Mouse (Mus musculus) MEL (cell line): ENCODE measurements around the gene Sult6b1. TPM values are rescaled to one million over a fixed set of nuclear protein-coding genes. Genes with fewer than 3 reads are reported as not detected.

ENCODE experiments used
- DNase-seq: peaks from one replicate; pipeline ENCODE4 v3.0.0; 2011; ENCODE audit warnings: low read depth, low spot score
- H3K27ac ChIP-seq: 2 replicates; pipeline ENCODE4 v1.5.1; 2012; ENCODE audit warnings: low read depth, mild to moderate bottlenecking, control low read depth, low read length, moderate library complexity; ENCODE audit not compliant: control insufficient read depth
- H3K27me3 ChIP-seq, 2 experiments: fragments of 150-350 bp in 1 of 2; sonication (generic) in 1 of 2; 2 replicates each; pipeline ENCODE4 v1.6.1; 2012; ENCODE audit warnings: low read length in 2 of 2, mild to moderate bottlenecking in 2 of 2, improper control_type of control experiment in 1 of 2, moderate library complexity in 1 of 2; ENCODE audit not compliant: insufficient read depth in 2 of 2, control insufficient read depth in 1 of 2
- H3K36me3 ChIP-seq, 2 experiments: 2 replicates each; pipeline ENCODE4 v1.6.1; 2012 to 2014; ENCODE audit warnings: low read length in 2 of 2, improper control_type of control experiment in 1 of 2, inconsistent platforms in 1 of 2, mild to moderate bottlenecking in 1 of 2; ENCODE audit not compliant: insufficient read depth in 2 of 2, control insufficient read depth in 1 of 2
- H3K4me1 ChIP-seq, 2 experiments: fragments of 150-350 bp in 1 of 2; sonication (generic) in 1 of 2; 2 replicates each; pipeline ENCODE4 v1.6.1; 2012; ENCODE audit warnings: low read length in 2 of 2, improper control_type of control experiment in 1 of 2, mild to moderate bottlenecking in 1 of 2; ENCODE audit not compliant: insufficient read depth in 2 of 2, control insufficient read depth in 1 of 2
- H3K4me3 ChIP-seq, 2 experiments: fragments of 150-350 bp in 1 of 2; sonication (generic) in 1 of 2; 2 replicates each; pipeline ENCODE4 v1.5.1; 2012; ENCODE audit warnings: low read depth in 2 of 2, low read length in 2 of 2, mild to moderate bottlenecking in 2 of 2, moderate library complexity in 2 of 2, control low read depth in 1 of 2, improper control_type of control experiment in 1 of 2; ENCODE audit not compliant: control insufficient read depth in 1 of 2, insufficient read depth in 1 of 2
- H3K79me2 ChIP-seq: 2 replicates; pipeline ENCODE4 v1.6.1; 2012; ENCODE audit warnings: mild to moderate bottlenecking, low read length, moderate library complexity; ENCODE audit not compliant: control insufficient read depth, poor library complexity, insufficient read depth
- H3K9ac ChIP-seq: 2 replicates; pipeline ENCODE4 v1.6.1; 2012; ENCODE audit warnings: low read depth, mild to moderate bottlenecking, control low read depth, low read length, moderate library complexity; ENCODE audit not compliant: control insufficient read depth, poor library complexity, severe bottlenecking
- H3K9me3 ChIP-seq: fragments of 150-350 bp; sonication (generic); replicated peaks from 2 replicates; pipeline ENCODE4 v1.6.1; 2012; ENCODE audit warnings: mild to moderate bottlenecking, low read length, improper control_type of control experiment, moderate library complexity; ENCODE audit not compliant: insufficient read depth
- CHD1 ChIP-seq: IDR thresholded peaks from 2 replicates; pipeline ENCODE4 v1.6.1; 2012; ENCODE audit warnings: low read depth, mild to moderate bottlenecking, inconsistent platforms, low read length, improper control_type of control experiment
- CTCF ChIP-seq, 3 experiments: IDR thresholded peaks in 2 of 3; conservative IDR thresholded peaks in 1 of 3; 2 replicates each; pipeline ENCODE4 v1.5.1; 2011 to 2012; ENCODE audit warnings: low read length in 3 of 3, low read depth in 2 of 3, mild to moderate bottlenecking in 2 of 3, improper control_type of control experiment in 1 of 3, inconsistent platforms in 1 of 3, mixed read lengths in 1 of 3, moderate library complexity in 1 of 3; ENCODE audit not compliant: control insufficient read depth in 1 of 3, insufficient read depth in 1 of 3, poor library complexity in 1 of 3, severe bottlenecking in 1 of 3
- EP300 ChIP-seq, 2 experiments: IDR thresholded peaks; 2 replicates each; pipeline ENCODE4 v1.6.1; 2011; ENCODE audit warnings: improper control_type of control experiment in 2 of 2, low read length in 2 of 2, low read depth in 1 of 2, mild to moderate bottlenecking in 1 of 2
- GATA1 ChIP-seq: IDR thresholded peaks from 2 replicates; pipeline ENCODE4 v1.6.1; 2011; ENCODE audit warnings: low read depth, low read length, improper control_type of control experiment
- HCFC1 ChIP-seq: IDR thresholded peaks from 2 replicates; pipeline ENCODE4 v1.6.1; 2012; ENCODE audit warnings: low read depth, mild to moderate bottlenecking, inconsistent platforms, low read length, improper control_type of control experiment, moderate library complexity
- KAT2A ChIP-seq: conservative IDR thresholded peaks from 2 replicates; pipeline ENCODE4 v1.6.1; 2012; ENCODE audit warnings: low read depth, low read length, improper control_type of control experiment, inconsistent platforms
- MAZ ChIP-seq: IDR thresholded peaks from 2 replicates; pipeline ENCODE4 v1.6.1; 2012; ENCODE audit warnings: low read depth, mild to moderate bottlenecking, inconsistent platforms, low read length, improper control_type of control experiment
- MYB ChIP-seq: IDR thresholded peaks from 2 replicates; pipeline ENCODE4 v1.6.1; 2011; ENCODE audit warnings: mild to moderate bottlenecking, low read depth, low read length, improper control_type of control experiment
- POLR2A ChIP-seq, 2 experiments: IDR thresholded peaks; 2 replicates each; pipeline ENCODE4 v1.6.1; 2011 to 2012; ENCODE audit warnings: low read length in 2 of 2, mild to moderate bottlenecking in 2 of 2, control low read depth in 1 of 2, improper control_type of control experiment in 1 of 2, low read depth in 1 of 2, moderate library complexity in 1 of 2; ENCODE audit not compliant: control insufficient read depth in 1 of 2, insufficient read depth in 1 of 2, poor library complexity in 1 of 2
- POLR2AphosphoS2 ChIP-seq: IDR thresholded peaks from 2 replicates; pipeline ENCODE4 v1.6.1; 2011; ENCODE audit warnings: low read length, improper control_type of control experiment
- POLR2AphosphoS5 ChIP-seq: IDR thresholded peaks from 2 replicates; pipeline ENCODE4 v1.6.1; 2012; ENCODE audit warnings: low read depth, borderline replicate concordance, mild to moderate bottlenecking, inconsistent platforms, low read length, moderate library complexity, mixed read lengths
- RAD21 ChIP-seq: IDR thresholded peaks from 2 replicates; pipeline ENCODE4 v1.6.1; 2011; ENCODE audit warnings: mild to moderate bottlenecking, low read depth, low read length, improper control_type of control experiment
- SIN3A ChIP-seq: IDR thresholded peaks from 2 replicates; pipeline ENCODE4 v1.6.1; 2012; ENCODE audit warnings: low read length, improper control_type of control experiment, inconsistent platforms
- SMC3 ChIP-seq: IDR thresholded peaks from 2 replicates; pipeline ENCODE4 v1.6.1; 2011; ENCODE audit warnings: low read depth, low read length, improper control_type of control experiment
- ZKSCAN1 ChIP-seq: IDR thresholded peaks from 2 replicates; pipeline ENCODE4 v1.6.1; 2012; ENCODE audit warnings: low read depth, mild to moderate bottlenecking, inconsistent platforms, low read length, improper control_type of control experiment, moderate library complexity
- ZNF384 ChIP-seq: IDR thresholded peaks from 2 replicates; pipeline ENCODE4 v1.6.1; 2012; ENCODE audit warnings: low read depth, mild to moderate bottlenecking, inconsistent platforms, low read length, improper control_type of control experiment
- polyA plus RNA-seq, 2 experiments: library from polyadenylated mRNA; stranded (reverse) in 1 of 2; unstranded in 1 of 2; fragments of >175 nt in 1 of 2; fragments of >200 nt in 1 of 2; gene quantifications; 2 replicates each; pipeline versions ENCODE4 v1.2.1 to v1.2.4; 2012; ENCODE audit warnings: low replicate concordance in 2 of 2, low read depth in 1 of 2; ENCODE audit not compliant: insufficient read length in 2 of 2, insufficient read depth in 1 of 2, missing spikeins in 1 of 2
- total RNA-seq: library from RNA; depleted of rRNA; stranded (reverse); fragments of 300-350 nt; gene quantifications from 2 replicates; pipeline ENCODE4 v1.2.3, GENCODE M21; 2012; rRNA removed

The Sult6b1 gene
- total RNA-seq (not detected in 2 replicates), polyA plus RNA-seq (under 1 TPM in 1 of 2 experiments, not detected in 1; 0.29 TPM)

DNA sequence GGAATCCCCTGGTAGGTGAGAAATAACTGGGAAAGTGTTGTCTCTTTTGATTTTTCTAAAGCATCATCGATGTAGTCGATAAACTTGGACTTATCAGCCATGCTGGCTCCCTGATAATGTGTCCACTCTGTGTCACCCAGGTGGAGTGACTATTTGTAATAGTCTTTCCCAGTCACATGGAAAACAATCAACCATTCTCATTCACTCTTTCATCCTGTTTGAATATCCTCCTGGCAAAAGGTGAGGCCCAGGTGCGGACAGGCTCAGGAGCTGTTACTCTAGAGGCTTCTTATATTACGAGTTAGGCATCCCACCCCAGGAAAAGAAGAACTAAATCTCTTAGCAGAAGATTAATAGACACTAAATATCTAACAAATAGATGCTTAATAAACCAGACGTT lies at the start of gene Sult6b1:
Sult6b1 (minus strand) TSS at position 101 of the 400 bp plus-strand sequence.
- H3K36me3 ChIP-seq, result peaks cover 0 to 4% of the 10 kb centered on the region in 2 experiments; a peak in 2 of 4 replicates
- no peak for DNase-seq
- no peak within 1 kb of the TSS for H3K9ac ChIP-seq
- H3K4me3 ChIP-seq, result no peak within 1 kb of the TSS
- H3K79me2 ChIP-seq, result no peaks in the 10 kb centered on the region
- no peaks in the 10 kb centered on the region for H3K4me1 ChIP-seq
- no peak within 1 kb of the TSS for H3K27ac ChIP-seq
- TF ChIP-seq POLR2AphosphoS2, result no peak
- no peak for TF ChIP-seq ZKSCAN1
- TF ChIP-seq GATA1, result no peak
- no peak for TF ChIP-seq KAT2A
- TF ChIP-seq SIN3A, result no peak
- TF ChIP-seq, all 39 proteins: peak for 0
- Histone ChIP-seq H3K27me3 (no peaks in the 10 kb centered on the region), H3K9me3 (no peaks in the 10 kb centered on the region)

DNA sequence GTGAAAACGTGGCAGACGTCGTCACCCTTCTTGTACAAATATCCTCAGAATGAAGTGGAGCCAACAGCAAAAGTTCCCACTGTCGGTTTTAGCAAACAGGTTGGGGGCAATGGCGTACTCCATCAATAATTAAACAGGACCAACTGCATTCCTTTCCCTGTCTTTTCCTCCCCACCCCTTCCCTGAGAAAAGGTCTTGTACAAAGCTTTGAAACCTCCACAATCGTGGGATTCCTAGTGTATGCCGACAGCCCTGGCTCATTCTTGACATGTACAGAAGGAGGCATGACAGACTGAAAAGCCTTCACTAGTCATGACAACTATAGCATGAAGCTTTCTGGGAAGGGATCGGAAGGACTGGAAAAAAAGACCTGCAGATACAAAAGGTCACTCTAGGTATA lies 46.4 kb upstream of the Sult6b1 start:
- no peaks in the 10 kb centered on the region for H3K36me3 ChIP-seq
- TF ChIP-seq POLR2AphosphoS2 (no peak), CTCF (IDR thresholded peaks at IDR 0.05 in 2 of 3, conservative IDR thresholded peaks at IDR 0.05 in 1 of 3; ENCODE audit: control insufficient read depth in 1 of 3, insufficient read depth in 1 of 3, low read depth in 2 of 3, low read length in 3 of 3, poor library complexity in 1 of 3, severe bottlenecking in 1 of 3) (no peak), GATA1 (no peak), ZNF384 (no peak), CHD1 (no peak), MYB (no peak), SIN3A (no peak), KAT2A (no peak), POLR2A (IDR thresholded peaks at IDR 0.05; ENCODE audit: control insufficient read depth in 1 of 2, insufficient read depth in 1 of 2, low read depth in 1 of 2, low read length in 2 of 2, poor library complexity in 1 of 2) (no peak), SMC3 (no peak), EP300 (IDR thresholded peaks at IDR 0.05; ENCODE audit: low read depth in 1 of 2, low read length in 2 of 2) (no peak), RAD21 (no peak), MAZ (no peak), HCFC1 (no peak), POLR2AphosphoS5 (no peak)

More for the DNA sequence above, 46.4 kb upstream of the Sult6b1 start:
- Histone ChIP-seq H3K4me3 (no peak overlapping the region), H3K9ac (no peak overlapping the region), H3K27ac (no peak overlapping the region), H3K9me3 (no peaks in the 10 kb centered on the region), H3K79me2 (no peaks in the 10 kb centered on the region), H3K4me1 (no peaks in the 10 kb centered on the region), H3K27me3 (no peaks in the 10 kb centered on the region; a peak in 1 of 4 replicates)
- DNase-seq, result no peak
